Mouse (Mus musculus): ENCODE results near the gene Gpc6. TPM values are rescaled to one million over a fixed set of nuclear protein-coding genes. Genes with fewer than 3 reads are reported as not detected.

Gene Gpc6
- polyA plus RNA-seq, 1 experiment from 2014 or later = 32.2 TPM

DNA sequence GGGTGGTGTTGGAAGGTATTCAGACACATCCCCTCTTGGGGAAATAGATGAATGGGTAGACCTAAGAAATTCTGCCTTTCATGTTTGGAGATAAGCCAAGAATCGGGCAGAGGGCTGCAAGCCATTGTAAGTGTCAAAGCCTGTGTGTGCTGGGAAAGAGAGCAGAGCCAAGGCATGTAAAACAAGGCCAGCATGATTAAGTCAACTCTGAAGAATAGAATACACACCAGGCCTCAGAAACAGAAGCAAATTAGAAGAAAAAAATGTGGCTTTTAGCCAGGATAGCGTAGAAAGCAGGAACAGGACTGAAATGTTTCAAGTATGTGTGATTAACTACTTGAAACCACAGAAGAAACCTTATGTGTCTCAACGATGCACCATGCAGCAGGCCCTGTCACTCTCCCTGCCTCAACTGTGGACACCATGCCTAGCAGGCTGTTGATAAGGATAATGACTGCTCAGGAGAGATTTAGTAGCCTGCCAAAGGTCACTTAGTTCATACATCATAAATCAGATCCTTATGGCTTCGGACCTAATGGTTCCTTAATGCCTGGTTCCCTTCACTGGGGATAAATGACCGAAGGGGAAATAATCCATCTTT is 756.3 kb downstream of the Gpc6 start:
- no peaks in the 10 kb centered on the region for H3K9me3 ChIP-seq (ENCODE audit: control insufficient read depth, low read length)
- ATAC-seq (ENCODE audit: low FRiP score) (no peak), DNase-seq (ENCODE audit: low spot score) (no peak)
- H3K4me2 ChIP-seq (replicated peaks; ENCODE audit: low read depth, low read length) = no peak overlapping the region
- no peaks in the 10 kb centered on the region for H3K27me3 ChIP-seq (ENCODE audit: control insufficient read depth, insufficient read depth, low read length)
- H3K4me1 ChIP-seq (replicated peaks; ENCODE audit: control insufficient read depth, insufficient read depth, low read length) = no peaks in the 10 kb centered on the region
- H3K9ac ChIP-seq (ENCODE audit: low read depth, low read length) = no peak overlapping the region
- H3K4me3 ChIP-seq (ENCODE audit: low read depth, low read length) = no peak overlapping the region
- 71% methylated on average over 5 of the region's 5 CpGs for WGBS
- H3K27ac ChIP-seq (ENCODE audit: low read depth, low read length) = no peak overlapping the region
- no peaks in the 10 kb centered on the region for H3K36me3 ChIP-seq (ENCODE audit: control insufficient read depth, insufficient read depth, low read length)

DNA sequence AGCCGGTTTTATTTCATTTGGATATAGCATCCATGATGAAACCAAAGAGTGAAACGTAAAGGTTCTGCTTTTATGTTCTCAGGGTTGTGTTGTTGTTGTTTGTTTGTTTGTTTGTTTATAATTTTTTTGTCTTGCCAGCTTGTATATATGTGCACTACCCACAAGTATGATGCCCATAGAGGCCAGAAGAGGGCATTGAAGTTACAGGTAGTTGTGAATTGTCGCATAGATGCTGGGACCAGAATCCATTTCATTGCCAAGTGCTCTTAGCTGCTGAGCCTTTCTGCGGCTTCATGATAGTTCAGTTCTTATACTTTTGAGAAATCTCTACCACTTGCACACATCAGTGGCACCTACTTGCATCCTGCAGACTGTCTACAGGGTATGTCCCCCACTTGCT is 758.0 kb downstream of the Gpc6 start:
- no peaks in the 10 kb centered on the region for H3K4me1 ChIP-seq (replicated peaks; ENCODE audit: control insufficient read depth, insufficient read depth, low read length)

DNA sequence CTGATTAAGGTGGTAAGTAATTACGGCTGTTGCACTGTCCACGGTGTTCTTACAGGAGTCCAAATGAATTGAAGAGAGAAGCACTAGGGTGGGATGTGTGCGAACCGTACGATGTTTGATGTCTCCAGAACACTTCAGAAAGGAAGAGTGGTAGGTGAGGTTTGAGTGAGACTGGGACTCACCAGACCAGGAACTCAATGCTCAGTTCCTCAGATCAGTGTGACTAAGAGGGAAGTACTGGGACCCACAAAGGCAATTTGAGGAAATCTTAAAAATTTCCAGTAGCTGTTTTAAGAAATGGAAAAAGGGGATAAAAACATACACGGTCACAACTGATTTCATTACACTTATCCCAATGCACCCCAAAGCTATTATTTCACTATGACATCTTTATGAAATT is 764.7 kb downstream of the Gpc6 start:
- no peaks in the 10 kb centered on the region for H3K4me1 ChIP-seq (replicated peaks; ENCODE audit: control insufficient read depth, insufficient read depth, low read length)
- no peak for DNase-seq (ENCODE audit: low spot score)

More for the DNA sequence above, 758.0 kb downstream of the Gpc6 start:
- no peaks in the 10 kb centered on the region for H3K27me3 ChIP-seq (ENCODE audit: control insufficient read depth, insufficient read depth, low read length)
- H3K9ac ChIP-seq (ENCODE audit: low read depth, low read length) = no peak overlapping the region
- no peaks in the 10 kb centered on the region for H3K36me3 ChIP-seq (ENCODE audit: control insufficient read depth, insufficient read depth, low read length)
- H3K4me2 ChIP-seq (replicated peaks; ENCODE audit: low read depth, low read length) = no peak overlapping the region
- no peak for DNase-seq (ENCODE audit: low spot score)
- H3K27ac ChIP-seq (ENCODE audit: low read depth, low read length) = no peak overlapping the region
- WGBS = 93% methylated on average over 4 of the region's 4 CpGs
- no peaks in the 10 kb centered on the region for H3K9me3 ChIP-seq (ENCODE audit: control insufficient read depth, low read length)
- no peak for ATAC-seq (ENCODE audit: low FRiP score)
- H3K4me3 ChIP-seq (ENCODE audit: low read depth, low read length) = no peak overlapping the region

DNA sequence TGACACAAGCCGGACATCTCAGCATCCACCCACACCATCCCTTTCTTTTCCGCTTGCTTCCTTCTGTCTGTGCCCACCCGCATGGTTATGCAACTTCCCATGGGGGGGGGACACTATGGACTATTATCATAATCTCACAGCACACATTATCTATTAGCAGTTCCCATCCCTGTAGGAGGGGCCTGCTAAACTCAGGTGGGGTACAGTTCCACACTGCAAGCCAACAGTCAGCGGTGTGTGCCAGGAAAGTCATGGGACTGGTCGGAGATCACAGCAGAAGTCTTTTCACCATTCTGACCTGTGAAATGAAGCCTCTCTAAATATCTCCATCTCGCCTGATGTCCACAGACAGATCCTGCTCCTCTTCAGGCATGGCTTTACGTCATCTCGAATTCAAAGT is 770.5 kb downstream of the Gpc6 start:
- Histone ChIP-seq H3K4me2 (replicated peaks; ENCODE audit: low read depth, low read length) (no peak overlapping the region), H3K9ac (ENCODE audit: low read depth, low read length) (no peak overlapping the region), H3K4me3 (ENCODE audit: low read depth, low read length) (no peak overlapping the region), H3K4me1 (replicated peaks; ENCODE audit: control insufficient read depth, insufficient read depth, low read length) (no peaks in the 10 kb centered on the region), H3K36me3 (ENCODE audit: control insufficient read depth, insufficient read depth, low read length) (no peaks in the 10 kb centered on the region), H3K27me3 (ENCODE audit: control insufficient read depth, insufficient read depth, low read length) (no peaks in the 10 kb centered on the region), H3K9me3 (ENCODE audit: control insufficient read depth, low read length) (no peaks in the 10 kb centered on the region), H3K27ac (ENCODE audit: low read depth, low read length) (no peak overlapping the region)
- WGBS = 90% methylated on average over 8 of the region's 8 CpGs
- DNase-seq (ENCODE audit: low spot score) = no peak
- 0 out of 2 replicates have a peak, but pooled peaks have one; percentile 14 for ATAC-seq (ENCODE audit: low FRiP score)

More for the DNA sequence above, 764.7 kb downstream of the Gpc6 start:
- no peak for ATAC-seq (ENCODE audit: low FRiP score)
- 88% methylated on average over 6 of the region's 6 CpGs for WGBS
- Histone ChIP-seq H3K4me2 (replicated peaks; ENCODE audit: low read depth, low read length) (no peak overlapping the region), H3K36me3 (ENCODE audit: control insufficient read depth, insufficient read depth, low read length) (no peaks in the 10 kb centered on the region), H3K9me3 (ENCODE audit: control insufficient read depth, low read length) (no peaks in the 10 kb centered on the region), H3K27ac (ENCODE audit: low read depth, low read length) (no peak overlapping the region), H3K9ac (ENCODE audit: low read depth, low read length) (no peak overlapping the region), H3K27me3 (ENCODE audit: control insufficient read depth, insufficient read depth, low read length) (no peaks in the 10 kb centered on the region), H3K4me3 (ENCODE audit: low read depth, low read length) (no peak overlapping the region)

DNA sequence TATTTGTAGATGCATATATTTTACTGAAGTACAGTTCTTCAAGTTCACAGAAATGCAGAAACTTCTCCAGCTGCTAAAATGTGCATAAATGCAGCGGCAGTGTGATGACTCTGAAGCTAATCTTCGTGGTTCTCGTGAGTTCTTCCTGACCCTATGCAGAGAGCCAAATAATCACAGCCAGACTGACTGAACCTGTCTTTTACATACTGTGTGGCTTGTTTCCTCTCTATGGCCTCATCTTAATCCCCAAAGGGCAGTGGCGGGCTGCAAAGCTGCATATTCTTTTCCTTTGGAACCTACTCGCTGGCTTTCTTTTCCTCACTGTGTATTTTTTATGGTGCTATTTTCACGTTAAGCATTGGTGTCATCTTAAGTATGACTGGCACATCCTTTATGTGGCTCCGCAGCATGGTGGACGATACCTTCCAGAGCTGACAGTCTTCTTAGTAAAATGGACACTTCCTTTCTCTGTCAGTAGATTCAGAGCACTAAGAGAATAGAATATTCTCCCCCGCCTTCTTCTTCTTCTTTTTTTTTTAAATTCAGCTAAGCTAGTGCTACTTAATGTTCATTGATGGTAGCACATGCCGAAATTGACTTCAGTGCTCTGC is 775.7 kb downstream of the Gpc6 start:
- H3K4me2 ChIP-seq (replicated peaks; ENCODE audit: low read depth, low read length) = no peak overlapping the region
- H3K27me3 ChIP-seq (ENCODE audit: control insufficient read depth, insufficient read depth, low read length) = no peaks in the 10 kb centered on the region
- DNase-seq (ENCODE audit: low spot score) (no peak), ATAC-seq (ENCODE audit: low FRiP score) (no peak)
- no peaks in the 10 kb centered on the region; the same call in 1 of the 2 replicates for H3K4me1 ChIP-seq (replicated peaks; ENCODE audit: control insufficient read depth, insufficient read depth, low read length)
- no peak overlapping the region for H3K27ac ChIP-seq (ENCODE audit: low read depth, low read length)
- no peaks in the 10 kb centered on the region for H3K9me3 ChIP-seq (ENCODE audit: control insufficient read depth, low read length)
- no peaks in the 10 kb centered on the region for H3K36me3 ChIP-seq (ENCODE audit: control insufficient read depth, insufficient read depth, low read length)
- no peak overlapping the region for H3K4me3 ChIP-seq (ENCODE audit: low read depth, low read length)
- WGBS = 80% methylated on average over 10 of the region's 10 CpGs
- H3K9ac ChIP-seq (ENCODE audit: low read depth, low read length) = no peak overlapping the region

DNA sequence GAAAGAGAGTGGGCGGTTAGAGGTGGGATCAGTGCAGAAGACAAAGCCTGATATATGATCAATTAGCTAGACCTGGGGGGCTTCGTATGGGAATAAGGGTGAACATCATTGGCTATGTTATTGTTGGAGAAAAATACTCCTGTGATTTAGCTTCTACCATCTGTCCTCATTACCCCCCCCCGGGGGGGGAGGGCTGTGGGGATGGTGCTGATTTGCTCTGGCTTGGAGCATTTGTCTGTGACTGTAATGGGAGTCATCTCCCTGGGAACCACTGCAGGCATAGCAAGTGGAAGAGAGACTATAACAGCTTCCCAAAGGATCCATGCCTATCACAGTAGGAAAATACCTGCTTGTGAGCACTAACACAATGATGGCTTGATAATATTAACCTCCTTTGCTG is 783.7 kb downstream of the Gpc6 start:
- Histone ChIP-seq H3K9ac (ENCODE audit: low read depth, low read length) (no peak overlapping the region), H3K4me1 (replicated peaks; ENCODE audit: control insufficient read depth, insufficient read depth, low read length) (no peaks in the 10 kb centered on the region), H3K4me2 (replicated peaks; ENCODE audit: low read depth, low read length) (no peak overlapping the region), H3K27me3 (ENCODE audit: control insufficient read depth, insufficient read depth, low read length) (no peaks in the 10 kb centered on the region), H3K27ac (ENCODE audit: low read depth, low read length) (no peak overlapping the region), H3K9me3 (ENCODE audit: control insufficient read depth, low read length) (no peaks in the 10 kb centered on the region), H3K4me3 (ENCODE audit: low read depth, low read length) (no peak overlapping the region), H3K36me3 (ENCODE audit: control insufficient read depth, insufficient read depth, low read length) (no peaks in the 10 kb centered on the region)
- WGBS = 81% methylated on average over 3 of the region's 3 CpGs
- peak; percentile 23 for DNase-seq (ENCODE audit: low spot score)
- peak; percentile 47; the same call in 1 of the 2 replicates for ATAC-seq (ENCODE audit: low FRiP score)

DNA sequence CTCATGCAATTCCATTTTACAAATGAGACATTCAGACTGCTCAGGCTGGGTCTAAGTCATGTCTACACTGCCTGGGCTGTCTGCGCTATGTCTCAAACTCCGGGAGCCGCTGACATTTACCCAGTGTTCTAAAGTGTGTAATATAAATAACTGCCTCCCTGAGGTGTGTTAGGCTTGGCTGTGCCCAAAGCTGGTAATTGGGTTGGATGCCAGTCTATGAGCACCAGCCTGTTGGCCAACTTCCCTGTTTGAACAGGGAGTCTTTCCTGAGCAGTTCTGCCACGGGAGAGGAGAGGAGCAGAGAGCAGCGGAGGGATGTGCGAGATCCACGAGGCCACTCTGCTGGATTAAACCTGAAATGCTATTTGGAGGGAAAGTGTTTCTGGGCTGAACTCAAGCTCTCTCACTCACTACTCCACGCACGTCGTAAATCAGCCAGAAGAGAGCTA is 785.4 kb downstream of the Gpc6 start:
- no peak for ATAC-seq (ENCODE audit: low FRiP score)
- Histone ChIP-seq H3K9ac (ENCODE audit: low read depth, low read length) (no peak overlapping the region), H3K4me2 (replicated peaks; ENCODE audit: low read depth, low read length) (no peak overlapping the region), H3K27ac (ENCODE audit: low read depth, low read length) (no peak overlapping the region), H3K36me3 (ENCODE audit: control insufficient read depth, insufficient read depth, low read length) (no peaks in the 10 kb centered on the region), H3K4me3 (ENCODE audit: low read depth, low read length) (no peak overlapping the region), H3K27me3 (ENCODE audit: control insufficient read depth, insufficient read depth, low read length) (no peaks in the 10 kb centered on the region), H3K4me1 (replicated peaks; ENCODE audit: control insufficient read depth, insufficient read depth, low read length) (no peaks in the 10 kb centered on the region), H3K9me3 (ENCODE audit: control insufficient read depth, low read length) (no peaks in the 10 kb centered on the region)
- no peak for DNase-seq (ENCODE audit: low spot score)
- WGBS = 86% methylated on average over 10 of the region's 10 CpGs

DNA sequence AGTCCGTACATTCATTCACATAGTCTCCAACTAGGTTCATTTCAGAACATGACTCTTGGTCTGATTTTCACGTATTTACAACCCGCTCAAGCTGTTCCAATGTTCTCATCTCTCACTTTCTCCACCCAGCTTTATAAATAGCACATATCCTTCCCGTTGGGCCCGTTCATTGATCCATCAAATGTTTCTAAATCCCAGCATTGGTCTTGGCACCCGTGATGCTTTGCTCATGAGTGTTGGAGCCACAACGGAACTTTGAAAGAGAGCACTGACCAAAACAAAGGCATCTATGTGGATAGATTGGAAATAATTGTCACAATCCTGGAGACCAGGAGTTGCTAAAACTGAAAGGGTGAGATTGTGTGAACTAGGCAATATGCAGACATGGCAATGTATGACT is 787.2 kb downstream of the Gpc6 start:
- H3K27ac ChIP-seq (ENCODE audit: low read depth, low read length) = no peak overlapping the region
- 93% methylated on average over 7 of the region's 7 CpGs for WGBS
- DNase-seq (ENCODE audit: low spot score) (no peak), ATAC-seq (ENCODE audit: low FRiP score) (no peak)
- H3K27me3 ChIP-seq (ENCODE audit: control insufficient read depth, insufficient read depth, low read length) = no peaks in the 10 kb centered on the region
- H3K36me3 ChIP-seq (ENCODE audit: control insufficient read depth, insufficient read depth, low read length) = no peaks in the 10 kb centered on the region
- no peak overlapping the region for H3K9ac ChIP-seq (ENCODE audit: low read depth, low read length)
- no peak overlapping the region for H3K4me2 ChIP-seq (replicated peaks; ENCODE audit: low read depth, low read length)
- no peaks in the 10 kb centered on the region for H3K4me1 ChIP-seq (replicated peaks; ENCODE audit: control insufficient read depth, insufficient read depth, low read length)
- no peak overlapping the region for H3K4me3 ChIP-seq (ENCODE audit: low read depth, low read length)
- no peaks in the 10 kb centered on the region for H3K9me3 ChIP-seq (ENCODE audit: control insufficient read depth, low read length)

DNA sequence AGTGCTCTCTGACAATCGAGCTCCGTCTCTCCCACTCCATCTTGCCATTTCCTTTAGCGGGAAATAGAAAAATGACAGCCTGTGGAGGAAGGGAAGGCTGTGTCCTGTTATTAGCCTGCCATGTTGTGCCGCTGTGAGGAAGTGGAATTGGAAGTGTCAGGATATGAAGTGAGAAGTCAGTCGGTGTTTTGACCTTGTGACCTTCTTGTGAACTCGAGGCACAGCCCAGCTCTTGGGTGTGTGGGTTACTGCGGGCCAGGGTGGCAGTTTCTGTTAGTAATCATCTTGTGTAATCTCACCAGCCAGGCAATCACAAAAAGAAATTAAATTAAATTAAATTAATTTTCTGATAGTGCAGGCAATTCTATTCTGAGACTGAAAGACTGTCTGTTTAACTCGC is 789.0 kb downstream of the Gpc6 start:
- H3K27ac ChIP-seq (ENCODE audit: low read depth, low read length) = no peak overlapping the region
- 65% methylated on average over 8 of the region's 8 CpGs for WGBS
- no peak overlapping the region for H3K4me3 ChIP-seq (ENCODE audit: low read depth, low read length)
- no peaks in the 10 kb centered on the region for H3K9me3 ChIP-seq (ENCODE audit: control insufficient read depth, low read length)
- H3K27me3 ChIP-seq (ENCODE audit: control insufficient read depth, insufficient read depth, low read length) = no peaks in the 10 kb centered on the region
- no peaks in the 10 kb centered on the region for H3K36me3 ChIP-seq (ENCODE audit: control insufficient read depth, insufficient read depth, low read length)
- H3K4me2 ChIP-seq (replicated peaks; ENCODE audit: low read depth, low read length) = no peak overlapping the region
- H3K9ac ChIP-seq (ENCODE audit: low read depth, low read length) = no peak overlapping the region
- no peaks in the 10 kb centered on the region for H3K4me1 ChIP-seq (replicated peaks; ENCODE audit: control insufficient read depth, insufficient read depth, low read length)
- DNase-seq (ENCODE audit: low spot score) = no peak
- ATAC-seq (ENCODE audit: low FRiP score) = no peak
